Mouse (Mus musculus): Measurements from ENCODE around the gene BC029722.

- TF ChIP-seq GATA1 (IDR thresholded peaks at IDR 0.05; ENCODE audit: low read length) (no peak), TAL1 (IDR thresholded peaks at IDR 0.05; ENCODE audit: low read length) (no peak)
Observed at GRCm38 (mm10) chr2:155777688-155777985, 41.6 kb downstream of the BC029722 start.
